Mouse (Mus musculus) megakaryocyte, embryonic 14.5 days (primary cell): ENCODE data around the gene Gjc1. TPM values are rescaled to one million over a fixed set of nuclear protein-coding genes. Genes with fewer than 3 reads are reported as not detected.

Source experiments
- H3K27me3 ChIP-seq: replicated peaks from 2 replicates; pipeline ENCODE3; 2012; ENCODE audit warnings: inconsistent platforms
- H3K36me3 ChIP-seq: replicated peaks from 2 replicates; pipeline ENCODE3; 2012; ENCODE audit warnings: low read length, inconsistent platforms, mixed read lengths
- H3K4me1 ChIP-seq: 2 replicates; pipeline ENCODE4 v1.6.1; 2012; ENCODE audit warnings: inconsistent platforms
- H3K4me3 ChIP-seq: replicated peaks from 2 replicates; pipeline ENCODE3; 2012; ENCODE audit warnings: moderate library complexity, mild to moderate bottlenecking, inconsistent platforms
- H3K9me3 ChIP-seq: 2 replicates; pipeline ENCODE4 v1.6.1; 2012; ENCODE audit warnings: inconsistent platforms
- FLI1 ChIP-seq: IDR thresholded peaks from 2 replicates; pipeline ENCODE4 v1.6.1; 2012; ENCODE audit warnings: low read length, inconsistent platforms, mixed read lengths
- GATA1 ChIP-seq: IDR thresholded peaks from 3 replicates; pipeline ENCODE4 v1.6.1; 2012; ENCODE audit warnings: mixed read lengths, low read length, inconsistent platforms, borderline replicate concordance
- polyA plus RNA-seq: library from polyadenylated mRNA; stranded (reverse); fragments of >175 nt; gene quantifications from 2 replicates; pipeline ENCODE4 v1.2.3, GENCODE M21; 2012; ENCODE audit warnings: low replicate concordance; ENCODE audit not compliant: insufficient read depth

Gene Gjc1
- polyA plus RNA-seq, 1 experiment: not detected

DNA sequence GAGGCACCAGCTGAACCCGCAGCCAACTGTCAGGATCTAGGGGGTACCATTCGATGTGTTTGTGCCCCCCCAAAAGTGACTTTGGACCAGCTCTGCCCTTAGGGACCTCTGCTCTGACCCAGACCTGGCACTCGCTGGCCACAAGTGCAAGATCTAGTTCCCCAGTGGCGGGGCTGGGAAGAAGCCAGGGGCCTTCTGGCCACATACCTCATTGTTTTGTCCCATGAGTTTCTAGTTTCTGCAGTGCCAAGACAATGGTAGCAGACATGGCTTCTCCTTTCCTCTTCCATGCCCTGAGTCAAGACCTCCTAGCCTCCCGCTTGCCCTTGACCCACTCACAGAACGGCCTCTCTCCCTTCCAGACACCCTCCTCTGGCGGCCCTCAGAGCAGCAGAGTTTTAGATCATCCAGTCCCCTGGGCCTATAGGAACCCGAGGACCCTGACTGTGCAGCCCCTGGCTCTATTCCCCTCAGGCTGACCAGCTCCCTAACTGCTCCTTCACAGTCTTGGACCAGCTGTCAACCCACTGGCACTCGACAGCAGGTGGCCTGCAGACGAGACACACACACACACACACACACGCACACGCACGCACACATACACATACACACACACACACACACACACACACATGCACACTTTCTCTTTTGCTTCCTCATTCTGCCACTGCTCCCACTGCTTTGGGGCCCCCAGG is 66.5 kb downstream of the Gjc1 start:
- Histone ChIP-seq H3K27me3 (peaks cover 81% of the 10 kb centered on the region), H3K4me1 (peaks cover 6% of the 10 kb centered on the region; the same call in 1 of the 2 replicates), H3K4me3 (no peak overlapping the region), H3K9me3 (0 out of 2 replicates have a peak, but pooled peaks cover 4% of the 10 kb centered on the region), H3K36me3 (no peaks in the 10 kb centered on the region)
- TF ChIP-seq GATA1 (no peak), FLI1 (no peak)

DNA sequence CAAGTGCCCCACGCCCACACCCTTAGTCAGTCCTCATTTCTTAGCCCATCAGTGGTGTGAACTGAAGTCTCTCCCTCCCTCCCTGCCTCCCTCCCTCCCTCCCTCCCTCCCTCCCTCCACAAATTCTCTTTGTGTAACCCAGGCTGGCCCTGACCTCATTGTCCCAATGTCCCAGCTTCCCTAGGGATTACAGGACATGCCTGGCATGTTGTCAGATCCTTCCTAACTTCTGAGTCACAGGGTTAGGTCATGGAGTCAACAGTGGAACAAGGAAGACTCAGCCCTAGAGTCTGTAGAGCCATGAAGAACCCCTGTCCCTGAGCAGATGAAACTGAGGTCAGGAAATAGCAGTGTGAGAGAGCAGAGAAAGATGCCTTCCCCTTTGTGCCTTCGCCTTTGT is 69.8 kb downstream of the Gjc1 start:
- peaks cover 56% of the 10 kb centered on the region for H3K27me3 ChIP-seq
- H3K4me3 ChIP-seq: no peak overlapping the region
- H3K9me3 ChIP-seq: peaks cover 20% of the 10 kb centered on the region; the same call in 1 of the 2 replicates
- TF ChIP-seq FLI1 (no peak), GATA1 (no peak)
- peaks cover 6% of the 10 kb centered on the region; the same call in 1 of the 2 replicates for H3K4me1 ChIP-seq
- no peaks in the 10 kb centered on the region for H3K36me3 ChIP-seq

Other genes with a start within 250 kb of the Gjc1 start
- not detected in 2 replicates for gene Gm11627, start 240.2 kb downstream of the Gjc1 start, polyA plus RNA-seq
- gene Fzd2, start 215.3 kb downstream of the Gjc1 start, polyA plus RNA-seq: 1.2 and 3.1 TPM in 2 replicates
- gene Meioc, start 156.0 kb downstream of the Gjc1 start, polyA plus RNA-seq: not detected in 2 replicates
- 3.3 TPM in 1 of 2 replicates, not detected in the other for gene Ccdc43, start 121.9 kb downstream of the Gjc1 start, polyA plus RNA-seq
- gene Adam11, start 58.3 kb downstream of the Gjc1 start, polyA plus RNA-seq: 0.78 TPM in 1 of 2 replicates, not detected in the other
- gene Higd1b, start 16.1 kb upstream of the Gjc1 start, polyA plus RNA-seq: not detected in 2 replicates
- gene Eftud2, start 61.3 kb upstream of the Gjc1 start, polyA plus RNA-seq: 23.2 and 87.1 TPM in 2 replicates
- gene Ccdc103, start 61.5 kb upstream of the Gjc1 start, polyA plus RNA-seq: not detected in 2 replicates
- gene Fam187a, start 65.5 kb upstream of the Gjc1 start, polyA plus RNA-seq: not detected in 2 replicates
- gene Gfap, start 81.2 kb upstream of the Gjc1 start, polyA plus RNA-seq: not detected in 2 replicates
- 11.5 and 18.4 TPM in 2 replicates for gene Kif18b, start 105.4 kb upstream of the Gjc1 start, polyA plus RNA-seq
- gene C1ql1, start 127.0 kb upstream of the Gjc1 start, polyA plus RNA-seq: not detected in 2 replicates
- 5.7 and 17.6 TPM in 2 replicates for gene Nmt1, start 208.5 kb upstream of the Gjc1 start, polyA plus RNA-seq
- 56.4 and 77.6 TPM in 2 replicates for gene Dcakd, start 208.6 kb upstream of the Gjc1 start, polyA plus RNA-seq